Mouse (Mus musculus) heart, embryonic 13.5 days (tissue): ENCODE measurements at regions not wholly inside any gene's neighbourhood (a gene's known extent, or its start where the extent isn't known, plus 50 kb on each side); places are given as distances from the start of the nearest gene placed in this dataset.
"Not testable (repeated sequence)": the region's sequence is repeated elsewhere in the genome, so short reads cannot be mapped to it uniquely, and the experiment has no call there.

ENCODE experiments used
- ATAC-seq: fragments of 200-750 bp; cut with Nextera tagmentation; 2 replicates; pipeline ENCODE4 v1.8.0; 2017; ENCODE audit warnings: moderate TSS enrichment; ENCODE audit not compliant: insufficient number of reproducible peaks, low FRiP score, low TSS enrichment; ENCODE audit errors: extremely low read depth
- H3K27ac ChIP-seq: fragments of 300-500 bp; sonication (generic); replicated peaks from 2 replicates; pipeline ENCODE4 v1.5.1; 2015; ENCODE audit warnings: moderate library complexity, mild to moderate bottlenecking, inconsistent platforms
- H3K27me3 ChIP-seq: fragments of 300-500 bp; sonication (generic); replicated peaks from 2 replicates; pipeline ENCODE4 v1.6.1; 2015; ENCODE audit warnings: mild to moderate bottlenecking, inconsistent platforms
- H3K36me3 ChIP-seq: fragments of 300-500 bp; sonication (generic); 2 replicates; pipeline ENCODE4 v1.6.1; 2015; ENCODE audit warnings: mild to moderate bottlenecking, inconsistent platforms
- H3K4me1 ChIP-seq: fragments of 300-500 bp; sonication (generic); 2 replicates; pipeline ENCODE4 v1.6.1; 2015; ENCODE audit warnings: inconsistent platforms
- H3K4me2 ChIP-seq: fragments of 300-500 bp; sonication (generic); 2 replicates; pipeline ENCODE4 v1.6.1; 2015; ENCODE audit warnings: inconsistent platforms, mild to moderate bottlenecking, moderate library complexity
- H3K4me3 ChIP-seq: fragments of 300-500 bp; sonication (generic); 2 replicates; pipeline ENCODE4 v1.5.1; 2015; ENCODE audit warnings: moderate library complexity, mild to moderate bottlenecking, inconsistent platforms
- H3K9ac ChIP-seq: fragments of 300-500 bp; sonication (generic); 2 replicates; pipeline ENCODE4 v1.6.1; 2015; ENCODE audit warnings: inconsistent platforms, mild to moderate bottlenecking, moderate library complexity
- H3K9me3 ChIP-seq: fragments of 300-500 bp; sonication (generic); 2 replicates; pipeline ENCODE4 v1.6.1; 2016; ENCODE audit warnings: inconsistent platforms
- WGBS: fragments of 180-500 bp; shearing (Covaris S2); methylation state at CpG from one replicate; pipeline ENCODE4 v1.1.7; 2015; ENCODE audit warnings: mixed read lengths; 5-methylcytosine and 5-hydroxymethylcytosine counted together

GRCm38 (mm10) chr7:111843715-111844114, 63.9 kb upstream of the Galnt18 start:
- no peaks in the 10 kb centered on the region for H3K4me1 ChIP-seq
- no peaks in the 10 kb centered on the region for H3K9me3 ChIP-seq
- no peaks in the 10 kb centered on the region for H3K27me3 ChIP-seq
- no peak overlapping the region for H3K4me3 ChIP-seq
- no peak overlapping the region for H3K9ac ChIP-seq
- no peak overlapping the region for H3K4me2 ChIP-seq
- no peaks in the 10 kb centered on the region for H3K36me3 ChIP-seq
- ATAC-seq: no peak
- H3K27ac ChIP-seq: no peak overlapping the region
- WGBS: 73% methylated on average over 4 of the region's 4 CpGs

DNA sequence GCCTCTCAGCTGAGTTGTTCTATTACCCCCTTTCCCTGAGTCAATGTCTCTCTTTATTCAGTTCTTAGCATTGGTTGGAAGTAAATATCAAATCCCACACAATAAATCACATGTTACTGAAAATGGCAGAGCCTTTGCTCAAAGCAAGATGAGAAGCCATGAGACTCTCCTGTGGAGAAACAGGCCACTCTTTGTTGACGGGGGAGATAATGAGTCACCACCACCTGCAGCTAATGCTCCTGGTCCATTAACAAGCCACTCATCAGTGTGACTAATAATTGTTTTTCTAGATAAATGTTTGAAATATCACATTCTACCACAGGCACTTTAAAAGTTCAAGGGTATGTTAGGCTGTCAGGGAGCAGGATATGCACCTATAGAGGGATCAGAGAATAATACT, 61.0 kb upstream of the Galnt18 start:
- no peak overlapping the region for H3K27ac ChIP-seq
- no peaks in the 10 kb centered on the region for H3K27me3 ChIP-seq
- H3K36me3 ChIP-seq: no peaks in the 10 kb centered on the region
- H3K4me3 ChIP-seq: no peak overlapping the region
- no peak overlapping the region for H3K9ac ChIP-seq
- WGBS: 74% methylated on average over 1 of the region's 1 CpGs
- H3K4me1 ChIP-seq: 0 out of 2 replicates have a peak, but pooled peaks cover 3% of the 10 kb centered on the region
- no peak for ATAC-seq
- no peak overlapping the region for H3K4me2 ChIP-seq
- no peaks in the 10 kb centered on the region for H3K9me3 ChIP-seq

GRCm38 (mm10) chr7:111838162-111838561, 58.4 kb upstream of the Galnt18 start:
- no peak overlapping the region for H3K4me3 ChIP-seq
- no peak overlapping the region for H3K9ac ChIP-seq
- H3K27ac ChIP-seq: no peak overlapping the region
- H3K27me3 ChIP-seq: no peaks in the 10 kb centered on the region
- no peak overlapping the region for H3K4me2 ChIP-seq
- no peak for ATAC-seq
- no peaks in the 10 kb centered on the region for H3K36me3 ChIP-seq
- H3K4me1 ChIP-seq: 0 out of 2 replicates have a peak, but pooled peaks cover 3% of the 10 kb centered on the region
- H3K9me3 ChIP-seq: no peaks in the 10 kb centered on the region
- 78% methylated on average over 3 of the region's 3 CpGs for WGBS

- not testable (repeated sequence) for H3K36me3 ChIP-seq, ATAC-seq, H3K4me1 ChIP-seq, H3K27me3 ChIP-seq, H3K9me3 ChIP-seq, H3K9ac ChIP-seq, H3K4me3 ChIP-seq, H3K4me2 ChIP-seq, H3K27ac ChIP-seq
Measured at GRCm38 (mm10) chr7:111834356-111834755, 54.6 kb upstream of the Galnt18 start.

GRCm38 (mm10) chr7:111829931-111830330, 50.2 kb upstream of the Galnt18 start:
- H3K4me2 ChIP-seq: no peak overlapping the region
- H3K27me3 ChIP-seq: no peaks in the 10 kb centered on the region
- H3K36me3 ChIP-seq: no peaks in the 10 kb centered on the region
- H3K9ac ChIP-seq: no peak overlapping the region
- WGBS: 59% methylated on average over 1 of the region's 1 CpGs
- no peaks in the 10 kb centered on the region for H3K4me1 ChIP-seq
- ATAC-seq: no peak
- no peaks in the 10 kb centered on the region for H3K9me3 ChIP-seq
- H3K27ac ChIP-seq: no peak overlapping the region
- H3K4me3 ChIP-seq: no peak overlapping the region
